Mouse (Mus musculus): ENCODE data around the gene Cabp7. TPM values are rescaled to one million over a fixed set of nuclear protein-coding genes. Genes with fewer than 3 reads are reported as not detected.

The Cabp7 gene
- not detected in 2 replicates for polyA plus RNA-seq (2011; ENCODE audit: insufficient read length, low read depth, missing spikeins)

DNA sequence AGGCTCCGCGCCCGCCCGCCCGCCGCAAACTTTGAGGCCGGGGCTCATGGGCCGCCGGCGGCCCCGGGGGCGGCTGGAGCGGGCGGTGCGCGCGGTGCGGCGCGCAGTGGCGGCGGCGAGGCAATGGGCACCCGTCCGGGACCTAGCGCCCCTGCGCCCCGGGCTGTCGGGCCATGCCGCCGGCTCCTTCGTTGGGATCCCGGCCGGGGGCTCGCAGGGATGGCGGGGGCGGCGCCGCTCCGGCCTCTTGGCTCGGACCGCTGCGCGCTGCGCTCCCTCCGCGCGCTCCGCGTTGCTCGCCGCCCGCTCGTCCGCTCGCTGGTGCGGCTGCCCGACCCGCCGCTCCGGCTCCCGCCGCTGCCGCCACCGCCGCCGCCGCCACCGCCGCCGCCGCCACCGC, at the start of gene Cabp7:
Cabp7 (minus strand) TSS at position 46 of the 400 bp plus-strand sequence.
- Histone ChIP-seq H3K4me1 (ENCODE audit: control insufficient read depth, insufficient read depth, low read length) (no peaks in the 10 kb centered on the region), H3K27ac (ENCODE audit: insufficient read depth, low read length) (no peak within 1 kb of the TSS), H3K4me3 (ENCODE audit: insufficient read depth, low read length) (no peak within 1 kb of the TSS)
- TF ChIP-seq CTCF (IDR thresholded peaks at IDR 0.05; ENCODE audit: borderline replicate concordance, insufficient read depth, low read length) = no peak

DNA sequence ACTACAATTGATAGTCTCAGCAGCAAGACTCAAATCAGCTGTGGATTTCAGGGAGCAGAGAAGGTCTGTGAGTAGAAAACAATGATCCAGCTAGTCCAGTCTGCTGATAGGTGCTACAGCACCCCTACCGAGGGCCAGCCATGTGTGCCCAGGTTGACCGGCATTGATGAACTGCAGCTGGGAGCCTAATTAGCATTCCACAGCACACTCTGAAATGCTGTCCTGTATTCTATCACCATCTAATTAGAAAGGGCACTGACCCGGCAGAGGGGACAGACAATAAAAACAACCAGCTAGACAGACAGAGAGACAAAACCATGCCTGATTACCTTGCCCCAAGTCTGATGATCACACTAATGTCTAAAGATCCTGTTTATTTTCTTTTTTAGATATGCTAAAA, 46.4 kb upstream of the Cabp7 start:
- no peak for TF ChIP-seq POLR2A (IDR thresholded peaks at IDR 0.05; ENCODE audit: low read depth, low read length)
- H3K4me1 ChIP-seq (ENCODE audit: control insufficient read depth, insufficient read depth, low read length) = no peaks in the 10 kb centered on the region
- H3K4me3 ChIP-seq (ENCODE audit: insufficient read depth, low read length) = no peak overlapping the region
- no peak overlapping the region for H3K27ac ChIP-seq (ENCODE audit: insufficient read depth, low read length)

DNA sequence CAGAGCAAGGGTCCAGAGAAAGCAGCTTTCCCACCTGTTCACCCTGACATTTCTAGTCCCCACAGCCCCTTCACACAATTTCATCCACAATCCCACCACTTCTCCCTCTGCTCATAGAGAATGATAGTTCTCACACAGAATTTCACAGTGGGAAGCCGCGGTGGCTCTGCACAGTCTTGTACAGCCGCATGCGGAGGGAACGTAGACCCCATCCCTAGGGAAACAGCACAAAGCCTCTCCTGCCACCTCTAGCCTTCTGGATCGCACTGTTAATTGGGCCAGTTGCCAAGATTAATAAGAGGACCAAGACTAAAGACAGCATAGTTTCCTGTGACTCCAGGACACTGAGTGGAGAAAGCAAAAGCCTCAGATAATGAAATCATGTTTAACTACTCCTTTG, 45.0 kb upstream of the Cabp7 start:
- Histone ChIP-seq H3K27ac (ENCODE audit: insufficient read depth, low read length) (no peak overlapping the region), H3K4me3 (ENCODE audit: insufficient read depth, low read length) (no peak overlapping the region), H3K4me1 (ENCODE audit: control insufficient read depth, insufficient read depth, low read length) (no peaks in the 10 kb centered on the region)
- TF ChIP-seq CTCF (IDR thresholded peaks at IDR 0.05; ENCODE audit: borderline replicate concordance, insufficient read depth, low read length) = no peak
- no peak for TF ChIP-seq POLR2A (IDR thresholded peaks at IDR 0.05; ENCODE audit: low read depth, low read length)

DNA sequence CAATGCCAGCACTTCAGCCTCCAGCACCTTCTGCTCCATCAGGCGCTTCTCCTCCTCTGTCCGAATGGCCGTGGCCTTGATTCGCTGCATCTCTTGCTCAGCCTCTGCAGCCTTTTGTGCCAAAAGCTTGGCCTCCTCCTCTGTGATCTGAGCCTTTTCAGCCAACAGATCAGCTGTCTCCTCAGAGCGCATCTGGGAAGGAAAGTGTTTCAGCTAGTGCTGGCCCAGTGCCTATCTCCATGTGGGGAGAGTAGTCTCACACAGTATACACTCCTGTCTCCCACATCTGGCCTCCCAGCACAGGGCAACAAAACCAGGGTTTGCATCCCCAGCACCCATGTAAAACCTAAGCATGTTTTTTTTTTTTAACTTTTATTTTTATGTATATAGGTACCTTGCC, 43.1 kb upstream of the Cabp7 start:
- no peak for TF ChIP-seq CTCF (IDR thresholded peaks at IDR 0.05; ENCODE audit: borderline replicate concordance, insufficient read depth, low read length)
- TF ChIP-seq POLR2A (IDR thresholded peaks at IDR 0.05; ENCODE audit: low read depth, low read length) = no peak
- H3K27ac ChIP-seq (ENCODE audit: insufficient read depth, low read length) = no peak overlapping the region
- H3K4me1 ChIP-seq (ENCODE audit: control insufficient read depth, insufficient read depth, low read length) = no peaks in the 10 kb centered on the region
- H3K4me3 ChIP-seq (ENCODE audit: insufficient read depth, low read length) = no peak overlapping the region

DNA sequence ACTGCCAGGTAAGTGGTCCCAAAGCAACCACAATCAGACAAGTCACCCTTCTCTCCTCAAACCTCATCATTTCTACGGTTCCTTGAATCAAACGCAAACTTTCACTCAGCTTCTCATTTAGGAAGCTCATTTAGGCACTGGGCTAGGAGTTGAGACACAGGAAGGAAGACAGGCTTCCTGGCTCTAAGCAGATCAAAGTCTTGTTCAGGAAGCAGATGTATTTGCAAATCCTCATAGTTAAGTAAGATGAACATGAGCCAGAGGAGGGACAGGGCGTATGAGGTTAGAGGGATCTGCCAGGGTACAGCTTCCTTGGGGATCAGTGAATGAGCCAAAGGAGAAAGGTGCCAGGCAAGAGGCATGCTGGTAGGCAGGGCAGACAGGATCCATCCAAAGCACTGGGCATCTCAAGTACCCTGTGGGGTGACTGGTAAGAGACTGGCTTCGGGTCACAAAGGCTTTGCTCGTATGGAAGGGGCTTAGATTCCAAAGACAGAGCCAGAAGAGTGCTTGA, 38.1 kb upstream of the Cabp7 start:
- TF ChIP-seq CTCF (IDR thresholded peaks at IDR 0.05; ENCODE audit: borderline replicate concordance, insufficient read depth, low read length) (no peak), POLR2A (IDR thresholded peaks at IDR 0.05; ENCODE audit: low read depth, low read length) (no peak)
- H3K27ac ChIP-seq (ENCODE audit: insufficient read depth, low read length) = no peak overlapping the region
- H3K4me3 ChIP-seq (ENCODE audit: insufficient read depth, low read length) = no peak overlapping the region
- H3K4me1 ChIP-seq (ENCODE audit: control insufficient read depth, insufficient read depth, low read length) = no peaks in the 10 kb centered on the region

DNA sequence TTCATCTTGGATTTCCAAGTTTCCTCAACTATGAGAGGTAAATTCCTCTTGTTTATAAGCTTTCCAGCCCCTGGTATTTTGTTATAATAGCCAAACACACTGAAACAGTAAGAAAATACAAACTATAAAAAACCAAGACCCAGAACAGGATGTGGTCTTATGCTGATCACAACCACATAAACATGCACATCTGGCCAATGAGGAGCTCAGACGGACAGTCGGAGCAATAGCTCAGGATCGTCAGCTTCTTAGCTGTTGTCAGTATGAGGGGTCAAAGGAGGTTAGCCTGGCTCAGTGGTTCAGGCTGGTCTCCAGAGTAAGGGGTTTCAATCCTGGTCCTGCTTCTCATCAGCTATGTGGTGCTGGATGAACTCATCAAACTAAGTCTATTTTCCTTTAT, 36.5 kb upstream of the Cabp7 start:
- TF ChIP-seq POLR2A (IDR thresholded peaks at IDR 0.05; ENCODE audit: low read depth, low read length) (no peak), CTCF (IDR thresholded peaks at IDR 0.05; ENCODE audit: borderline replicate concordance, insufficient read depth, low read length) (no peak)
- Histone ChIP-seq H3K4me1 (ENCODE audit: control insufficient read depth, insufficient read depth, low read length) (no peaks in the 10 kb centered on the region), H3K27ac (ENCODE audit: insufficient read depth, low read length) (no peak overlapping the region), H3K4me3 (ENCODE audit: insufficient read depth, low read length) (no peak overlapping the region)

DNA sequence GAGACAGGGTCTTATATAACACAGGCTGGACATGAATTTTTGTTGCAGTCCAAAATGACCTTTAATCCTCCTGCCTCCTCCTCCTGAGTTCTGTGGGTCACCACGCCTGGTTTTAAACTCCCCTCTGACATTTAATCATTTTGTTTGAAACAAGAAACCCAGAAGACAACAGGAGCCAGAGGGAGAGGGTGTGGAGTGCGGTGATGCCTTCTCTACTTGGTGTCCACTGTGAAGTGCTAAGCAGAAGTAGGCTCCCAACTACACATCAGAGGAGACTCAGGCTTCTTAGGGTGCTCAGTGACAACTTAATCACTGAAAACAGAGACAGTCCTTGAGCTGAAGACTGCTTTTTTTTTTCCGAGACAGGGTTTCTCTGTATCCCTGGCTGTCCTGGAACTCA, 34.3 kb upstream of the Cabp7 start:
- H3K27ac ChIP-seq (ENCODE audit: insufficient read depth, low read length) = no peak overlapping the region
- H3K4me3 ChIP-seq (ENCODE audit: insufficient read depth, low read length) = no peak overlapping the region
- no peaks in the 10 kb centered on the region for H3K4me1 ChIP-seq (ENCODE audit: control insufficient read depth, insufficient read depth, low read length)
- TF ChIP-seq POLR2A (IDR thresholded peaks at IDR 0.05; ENCODE audit: low read depth, low read length) = no peak
- no peak for TF ChIP-seq CTCF (IDR thresholded peaks at IDR 0.05; ENCODE audit: borderline replicate concordance, insufficient read depth, low read length)

DNA sequence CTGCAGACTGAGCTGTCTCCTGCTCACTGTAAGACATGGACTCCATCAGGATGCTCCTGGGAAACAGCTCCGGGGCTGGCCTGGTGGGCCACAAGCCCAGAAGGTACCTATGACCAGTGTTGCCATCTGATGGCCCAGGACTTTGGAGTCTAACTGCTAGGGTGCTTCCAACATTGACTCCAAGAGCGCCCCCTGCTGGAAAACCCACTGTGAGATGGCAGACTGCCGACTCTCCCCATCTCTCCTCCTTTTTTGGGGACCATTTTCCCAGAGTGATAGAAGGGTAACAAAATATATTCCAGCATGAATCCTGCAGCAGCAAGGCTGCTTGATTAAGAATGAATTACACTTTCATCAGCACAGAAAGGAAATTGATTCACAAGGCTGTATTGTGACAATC, 26.3 kb upstream of the Cabp7 start:
- TF ChIP-seq POLR2A (IDR thresholded peaks at IDR 0.05; ENCODE audit: low read depth, low read length) (no peak), CTCF (IDR thresholded peaks at IDR 0.05; ENCODE audit: borderline replicate concordance, insufficient read depth, low read length) (0 out of 2 replicates have a peak, but pooled peaks have one; percentile 14)
- Histone ChIP-seq H3K4me1 (ENCODE audit: control insufficient read depth, insufficient read depth, low read length) (peaks cover 8% of the 10 kb centered on the region), H3K27ac (ENCODE audit: insufficient read depth, low read length) (no peak overlapping the region), H3K4me3 (ENCODE audit: insufficient read depth, low read length) (no peak overlapping the region)

DNA sequence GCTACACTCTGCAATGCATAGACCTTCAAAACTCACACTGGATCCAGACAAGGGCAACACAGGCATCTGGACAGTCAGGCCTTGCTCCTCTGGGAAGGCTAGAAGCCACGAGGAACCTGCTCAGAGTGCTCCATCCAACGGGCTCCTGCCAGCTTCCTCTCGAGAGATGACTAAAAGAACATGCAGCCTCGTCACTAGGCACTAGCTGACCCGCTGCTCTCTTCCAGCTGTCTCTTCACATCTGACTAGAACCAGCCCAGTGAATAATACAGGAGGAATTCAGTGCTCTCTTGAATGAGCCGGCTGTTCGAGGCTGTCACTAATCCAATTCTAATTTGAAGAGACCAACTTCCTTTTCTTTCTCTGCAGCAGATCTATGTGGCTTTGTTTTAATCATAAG, 25.2 kb upstream of the Cabp7 start:
- Histone ChIP-seq H3K4me3 (ENCODE audit: insufficient read depth, low read length) (no peak overlapping the region), H3K27ac (ENCODE audit: insufficient read depth, low read length) (no peak overlapping the region), H3K4me1 (ENCODE audit: control insufficient read depth, insufficient read depth, low read length) (peaks cover 8% of the 10 kb centered on the region)
- TF ChIP-seq POLR2A (IDR thresholded peaks at IDR 0.05; ENCODE audit: low read depth, low read length) = no peak
- no peak for TF ChIP-seq CTCF (IDR thresholded peaks at IDR 0.05; ENCODE audit: borderline replicate concordance, insufficient read depth, low read length)

DNA sequence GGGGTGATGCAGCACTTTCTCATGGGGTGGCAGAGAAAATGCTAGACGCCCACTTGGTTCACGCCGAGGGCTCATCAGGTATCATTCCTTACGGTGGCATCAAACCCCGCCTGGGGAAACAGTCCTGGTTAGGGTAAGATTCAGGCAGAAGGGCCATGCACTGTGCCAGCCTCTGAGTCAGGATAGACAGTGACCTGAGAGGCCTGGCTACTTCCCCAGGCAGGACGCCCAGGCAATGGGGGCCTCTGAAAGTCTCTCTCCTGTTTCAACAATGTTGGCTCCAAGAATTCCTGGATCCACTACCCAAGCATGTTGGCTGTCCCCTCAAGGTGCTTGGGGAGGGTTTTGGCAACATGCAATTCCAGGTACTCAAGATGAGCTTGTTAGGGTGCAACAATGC, 23.3 kb upstream of the Cabp7 start:
- H3K27ac ChIP-seq (ENCODE audit: insufficient read depth, low read length) = no peak overlapping the region

DNA sequence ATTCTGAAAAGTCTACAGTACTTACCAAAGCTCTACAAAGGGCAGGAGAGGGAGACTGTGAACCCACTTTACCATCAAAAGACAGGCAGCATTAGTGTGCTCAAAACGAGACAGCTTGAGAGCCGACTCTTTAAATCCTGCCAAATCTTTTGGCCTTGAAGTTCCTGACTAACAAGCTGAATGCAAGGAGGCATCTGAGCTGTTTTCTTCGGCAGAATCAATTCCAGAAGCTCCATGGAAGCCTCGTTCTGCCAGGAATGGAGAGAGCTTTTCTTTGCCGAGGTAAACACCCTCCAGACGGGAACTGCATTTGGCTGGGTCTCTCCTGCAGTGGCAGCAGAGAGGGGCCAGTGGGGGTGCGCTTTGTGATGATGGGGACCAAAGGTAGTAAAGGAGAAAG, 22.7 kb upstream of the Cabp7 start:
- Histone ChIP-seq H3K27ac (ENCODE audit: insufficient read depth, low read length) (no peak overlapping the region), H3K4me1 (ENCODE audit: control insufficient read depth, insufficient read depth, low read length) (peaks cover 8% of the 10 kb centered on the region), H3K4me3 (ENCODE audit: insufficient read depth, low read length) (no peak overlapping the region)
- TF ChIP-seq POLR2A (IDR thresholded peaks at IDR 0.05; ENCODE audit: low read depth, low read length) (no peak), CTCF (IDR thresholded peaks at IDR 0.05; ENCODE audit: borderline replicate concordance, insufficient read depth, low read length) (no peak)

More for the DNA sequence above, 23.3 kb upstream of the Cabp7 start:
- peaks cover 8% of the 10 kb centered on the region for H3K4me1 ChIP-seq (ENCODE audit: control insufficient read depth, insufficient read depth, low read length)
- H3K4me3 ChIP-seq (ENCODE audit: insufficient read depth, low read length) = no peak overlapping the region
- no peak for TF ChIP-seq POLR2A (IDR thresholded peaks at IDR 0.05; ENCODE audit: low read depth, low read length)
- TF ChIP-seq CTCF (IDR thresholded peaks at IDR 0.05; ENCODE audit: borderline replicate concordance, insufficient read depth, low read length) = no peak

All from embryonic fibroblast, embryonic 13.5 days (primary cell).